Mouse (Mus musculus) intestine, postnatal 0 days (tissue): Measurements from ENCODE around the gene Tap1. TPM values are rescaled to one million over a fixed set of nuclear protein-coding genes. Genes with fewer than 3 reads are reported as not detected.

Experiments
- ATAC-seq: fragments of 200-750 bp; cut with Nextera tagmentation; 2 replicates; pipeline ENCODE4 v1.8.0; 2017; ENCODE audit warnings: mild to moderate bottlenecking, moderate TSS enrichment, moderate library complexity
- H3K27ac ChIP-seq: fragments of 300-500 bp; sonication (generic); 2 replicates; pipeline ENCODE4 v1.5.1; 2014; ENCODE audit warnings: mild to moderate bottlenecking, low read depth, low read length, moderate library complexity
- H3K27me3 ChIP-seq: fragments of 300-500 bp; sonication (generic); replicated peaks from 2 replicates; pipeline ENCODE4 v1.6.1; 2014; ENCODE audit warnings: low read length, mixed read lengths; ENCODE audit not compliant: control insufficient read depth, insufficient read depth
- H3K36me3 ChIP-seq: fragments of 300-500 bp; sonication (generic); 2 replicates; pipeline ENCODE4 v1.6.1; 2014; ENCODE audit warnings: mild to moderate bottlenecking, moderate library complexity; ENCODE audit not compliant: control insufficient read depth, insufficient read depth
- H3K4me1 ChIP-seq: fragments of 300-500 bp; sonication (generic); replicated peaks from 2 replicates; pipeline ENCODE4 v1.6.1; 2014; ENCODE audit warnings: antibody characterized with exemption, low read length, mixed read lengths; ENCODE audit not compliant: control insufficient read depth, insufficient read depth
- H3K4me2 ChIP-seq: fragments of 300-500 bp; sonication (generic); replicated peaks from 2 replicates; pipeline ENCODE4 v1.6.1; 2014; ENCODE audit warnings: low read depth, mild to moderate bottlenecking, moderate library complexity
- H3K4me3 ChIP-seq: fragments of 300-500 bp; sonication (generic); 2 replicates; pipeline ENCODE4 v1.5.1; 2014; ENCODE audit warnings: low read depth, low read length
- H3K9ac ChIP-seq: fragments of 300-500 bp; sonication (generic); 2 replicates; pipeline ENCODE4 v1.6.1; 2014; ENCODE audit warnings: mild to moderate bottlenecking, low read depth, low read length
- H3K9me3 ChIP-seq: fragments of 300-500 bp; sonication (generic); 2 replicates; pipeline ENCODE4 v1.6.1; 2016; ENCODE audit warnings: mixed run types; ENCODE audit not compliant: control insufficient read depth
- CTCF ChIP-seq: sonication (generic); IDR thresholded peaks from 2 replicates; pipeline ENCODE4 v1.5.1; 2016; ENCODE audit warnings: low read depth, mild to moderate bottlenecking, control low read depth, antibody characterized with exemption, moderate library complexity
- WGBS: fragments of 180-500 bp; shearing (Covaris S2); extraction: QIAGEN DNeasy Blood & Tissue Kit; methylation state at CpG from one replicate; pipeline ENCODE4 v1.1.7; 2014; 5-methylcytosine and 5-hydroxymethylcytosine counted together
- polyA plus RNA-seq: library from polyadenylated mRNA; unstranded; fragments of >200 nt; fragmentation: Nextera tagmentation; extraction: Ambion mirVana; gene quantifications from 2 replicates; pipeline ENCODE4 v1.2.1, GENCODE M21; 2015

Gene Tap1
- polyA plus RNA-seq, 1 experiment from 2014 or later: 14.1 TPM

- H3K4me3 ChIP-seq: no peak overlapping the region
- H3K9ac ChIP-seq: no peak overlapping the region
- 0 out of 2 replicates have a peak, but pooled peaks cover 8% of the 10 kb centered on the region for H3K27me3 ChIP-seq
- no peaks in the 10 kb centered on the region for H3K9me3 ChIP-seq
- H3K36me3 ChIP-seq: no peaks in the 10 kb centered on the region
- H3K4me1 ChIP-seq: no peaks in the 10 kb centered on the region
- H3K27ac ChIP-seq: no peak overlapping the region
- no peak overlapping the region for H3K4me2 ChIP-seq
- TF ChIP-seq CTCF: peak; percentile 54
- ATAC-seq: no peak
- 46% methylated on average over 3 of the region's 3 CpGs for WGBS
These were observed 22.3 kb downstream of the Tap1 start for GRCm38 (mm10) chr17:34209680-34210079.

DNA sequence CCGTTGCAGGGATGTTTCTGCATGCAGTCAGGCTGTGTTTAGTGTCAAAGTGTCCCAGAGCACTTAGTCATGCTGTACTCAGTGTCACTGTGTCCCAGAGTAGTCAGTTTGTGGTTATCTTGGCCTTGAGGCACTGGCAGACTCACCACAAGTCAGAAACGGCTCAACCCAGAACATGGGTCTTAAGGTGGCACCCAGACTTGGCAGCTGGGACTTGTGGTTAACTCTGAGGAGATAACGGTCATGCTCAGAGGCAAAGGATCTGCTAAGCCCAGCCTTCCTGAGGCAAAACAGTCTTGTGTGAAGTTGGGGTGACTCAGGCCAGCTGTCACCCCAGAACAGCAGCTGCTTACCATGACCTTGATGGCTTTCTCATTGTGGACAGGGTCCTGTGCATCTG, 23.2 kb downstream of the Tap1 start:
- no peaks in the 10 kb centered on the region for H3K9me3 ChIP-seq
- no peak for TF ChIP-seq CTCF
- H3K27me3 ChIP-seq: 0 out of 2 replicates have a peak, but pooled peaks cover 8% of the 10 kb centered on the region
- no peak overlapping the region for H3K4me3 ChIP-seq
- ATAC-seq: no peak
- H3K36me3 ChIP-seq: no peaks in the 10 kb centered on the region
- H3K27ac ChIP-seq: no peak overlapping the region
- H3K4me1 ChIP-seq: no peaks in the 10 kb centered on the region
- no peak overlapping the region for H3K4me2 ChIP-seq
- H3K9ac ChIP-seq: no peak overlapping the region
- WGBS: 73% methylated on average over 3 of the region's 3 CpGs

- WGBS: 27% methylated on average over 23 of the region's 23 CpGs
- no peak overlapping the region for H3K9ac ChIP-seq
- no peaks in the 10 kb centered on the region for H3K9me3 ChIP-seq
- H3K36me3 ChIP-seq: no peaks in the 10 kb centered on the region
- no peak overlapping the region for H3K4me2 ChIP-seq
- no peak overlapping the region for H3K4me3 ChIP-seq
- TF ChIP-seq CTCF: no peak
- no peak for ATAC-seq
- no peak overlapping the region for H3K27ac ChIP-seq
- H3K4me1 ChIP-seq: no peaks in the 10 kb centered on the region
- H3K27me3 ChIP-seq: 0 out of 2 replicates have a peak, but pooled peaks cover 8% of the 10 kb centered on the region
These were observed 24.5 kb downstream of the Tap1 start for GRCm38 (mm10) chr17:34211746-34212365.

- ATAC-seq: no peak
These were observed 26.6 kb downstream of the Tap1 start for GRCm38 (mm10) chr17:34213936-34214335.

GRCm38 (mm10) chr17:34215176-34215575, 27.8 kb downstream of the Tap1 start:
- H3K4me1 ChIP-seq: no peaks in the 10 kb centered on the region
- WGBS: 88% methylated on average over 12 of the region's 12 CpGs
- no peak for ATAC-seq
- H3K9ac ChIP-seq: no peak overlapping the region
- no peak overlapping the region for H3K27ac ChIP-seq
- no peaks in the 10 kb centered on the region for H3K9me3 ChIP-seq
- no peak overlapping the region for H3K4me3 ChIP-seq
- no peaks in the 10 kb centered on the region for H3K36me3 ChIP-seq
- TF ChIP-seq CTCF: no peak
- H3K4me2 ChIP-seq: no peak overlapping the region
- H3K27me3 ChIP-seq: 0 out of 2 replicates have a peak, but pooled peaks cover 8% of the 10 kb centered on the region

More at GRCm38 (mm10) chr17:34213936-34214335, 26.6 kb downstream of the Tap1 start:
- Histone ChIP-seq H3K27ac (no peak overlapping the region), H3K4me3 (no peak overlapping the region), H3K9ac (no peak overlapping the region), H3K36me3 (no peaks in the 10 kb centered on the region), H3K9me3 (no peaks in the 10 kb centered on the region), H3K4me2 (no peak overlapping the region), H3K4me1 (no peaks in the 10 kb centered on the region), H3K27me3 (0 out of 2 replicates have a peak, but pooled peaks cover 8% of the 10 kb centered on the region)
- TF ChIP-seq CTCF: no peak
- 49% methylated on average over 21 of the region's 21 CpGs for WGBS

DNA sequence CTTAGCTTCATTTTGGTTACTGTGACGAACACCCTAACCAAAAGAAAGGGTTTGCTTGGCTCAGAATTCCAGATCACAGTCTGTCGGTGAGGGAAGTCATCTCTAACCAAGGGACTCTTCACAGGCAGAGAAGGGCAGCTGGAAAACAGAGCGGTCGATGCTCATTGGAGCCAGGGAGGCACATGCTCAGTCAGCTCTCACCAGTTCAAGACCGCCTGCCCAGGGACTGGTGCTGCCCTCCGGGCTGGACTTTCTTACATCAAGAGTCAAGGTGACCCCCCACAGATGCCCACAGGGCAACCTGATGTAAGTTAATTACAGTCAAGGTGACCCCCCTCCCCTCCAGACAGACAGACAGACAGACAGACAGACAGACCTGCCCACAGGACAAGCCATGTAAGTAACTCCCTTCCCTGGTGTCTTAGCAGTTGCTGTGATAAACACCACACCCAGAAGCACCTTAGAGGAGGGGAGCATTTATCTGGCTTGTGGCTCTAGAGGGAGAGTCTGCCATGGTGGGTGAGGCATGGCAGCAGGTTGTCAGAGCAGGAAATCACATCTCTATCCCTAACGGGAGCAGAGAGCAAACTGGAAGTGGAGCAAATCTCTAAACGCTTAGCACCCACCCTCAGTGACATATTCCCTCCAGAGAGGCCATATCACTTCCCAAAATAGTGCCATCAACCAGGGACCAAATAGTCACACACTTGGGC, 30.0 kb downstream of the Tap1 start:
- H3K36me3 ChIP-seq: no peaks in the 10 kb centered on the region
- no peak for ATAC-seq
- H3K4me3 ChIP-seq: no peak overlapping the region
- no peaks in the 10 kb centered on the region for H3K9me3 ChIP-seq
- H3K4me2 ChIP-seq: no peak overlapping the region
- no peaks in the 10 kb centered on the region for H3K4me1 ChIP-seq
- 0 out of 2 replicates have a peak, but pooled peaks cover 3% of the 10 kb centered on the region for H3K27me3 ChIP-seq
- no peak overlapping the region for H3K9ac ChIP-seq
- 79% methylated on average over 8 of the region's 8 CpGs for WGBS
- no peak for TF ChIP-seq CTCF
- H3K27ac ChIP-seq: no peak overlapping the region
